Comparison of ENCODE assay signal across 24 mouse cellular contexts in the genomic region with DNA sequence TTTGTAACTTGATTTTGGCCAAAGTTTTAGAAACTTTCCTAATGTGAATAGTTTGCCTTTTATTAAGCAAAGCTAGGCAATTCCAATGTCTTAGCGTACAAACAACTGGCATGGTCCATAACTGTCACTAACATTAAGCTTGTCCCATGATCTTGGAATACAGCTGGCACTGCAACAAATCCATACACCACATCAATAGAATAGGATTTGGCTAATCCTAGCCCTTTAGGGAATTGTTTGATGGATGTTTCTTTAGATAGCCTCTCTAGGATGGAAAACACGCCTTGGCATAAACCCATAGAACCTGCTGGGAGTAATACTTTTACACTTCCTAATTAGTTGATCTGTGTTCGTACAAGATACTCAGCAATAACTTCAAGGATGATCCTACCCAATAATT.
"Had no signal": no experiment of that assay in that cellular context is flagged by ENCODE, and none has a peak within 500 bp of the region (broad histone marks: within the 10 kb centered on the region; RNA-seq: fewer than 3 reads in every experiment).

No protein-coding gene starts in this region.

- H3K9ac ChIP-seq: heart, embryonic 12.5 days; hindbrain, embryonic 13.5 days; hindbrain, embryonic 15.5 days; intestine, embryonic 15.5 days; limb, embryonic 12.5 days had no signal

- H3K4me3 ChIP-seq: gastrocnemius, adult 2 months; heart, embryonic 10.5 days; heart, embryonic 12.5 days; hindbrain, embryonic 10.5 days; hindbrain, embryonic 13.5 days; hindbrain, embryonic 15.5 days; intestine, embryonic 15.5 days; layer of hippocampus, adult 2 months; left cerebral cortex, adult 2 months; limb, embryonic 10.5 days; limb, embryonic 12.5 days had no signal

- H3K4me2 ChIP-seq: heart, embryonic 12.5 days; hindbrain, embryonic 13.5 days; hindbrain, embryonic 15.5 days; intestine, embryonic 15.5 days; limb, embryonic 12.5 days had no signal

- H3K36me3 ChIP-seq: heart, embryonic 10.5 days; heart, embryonic 12.5 days; hindbrain, embryonic 10.5 days; hindbrain, embryonic 13.5 days; hindbrain, embryonic 15.5 days; intestine, embryonic 15.5 days; limb, embryonic 10.5 days; limb, embryonic 12.5 days had no signal

- ATAC-seq: inflammation-experienced regulatory T-cells, adult 6 months; intestine, embryonic 15.5 days; intestine, postnatal 0 days had no signal

- DNase-seq: gastrocnemius, adult 2 months; gastrocnemius, postnatal 10 days; gastrocnemius, postnatal 25 days; heart, adult 18-20 months; heart, postnatal 10 days; heart, postnatal 4 days; kidney, adult 18-20 months; kidney, adult 8-10 months; kidney, postnatal 10 days; kidney, postnatal 25 days; kidney, postnatal 4 days; liver had no signal

- H3K27me3 ChIP-seq: heart, embryonic 12.5 days; hindbrain, embryonic 13.5 days; hindbrain, embryonic 15.5 days; intestine, embryonic 15.5 days; limb, embryonic 12.5 days had no signal

- H3K4me1 ChIP-seq: heart, embryonic 10.5 days; heart, embryonic 12.5 days; hindbrain, embryonic 10.5 days; hindbrain, embryonic 13.5 days; hindbrain, embryonic 15.5 days; intestine, embryonic 15.5 days; limb, embryonic 10.5 days; limb, embryonic 12.5 days had no signal

- H3K27ac ChIP-seq: gastrocnemius, adult 2 months; heart, embryonic 10.5 days; hindbrain, embryonic 10.5 days; hindbrain, embryonic 13.5 days; hindbrain, embryonic 15.5 days; intestine, embryonic 15.5 days; layer of hippocampus, adult 2 months; left cerebral cortex, adult 2 months; limb, embryonic 10.5 days; limb, embryonic 12.5 days had no signal

- H3K9me3 ChIP-seq: heart, embryonic 10.5 days; heart, embryonic 12.5 days; hindbrain, embryonic 10.5 days; hindbrain, embryonic 13.5 days; hindbrain, embryonic 15.5 days; intestine, embryonic 15.5 days; limb, embryonic 10.5 days; limb, embryonic 12.5 days had no signal
